Mouse (Mus musculus): ENCODE measurements around the gene Usp13.

DNA sequence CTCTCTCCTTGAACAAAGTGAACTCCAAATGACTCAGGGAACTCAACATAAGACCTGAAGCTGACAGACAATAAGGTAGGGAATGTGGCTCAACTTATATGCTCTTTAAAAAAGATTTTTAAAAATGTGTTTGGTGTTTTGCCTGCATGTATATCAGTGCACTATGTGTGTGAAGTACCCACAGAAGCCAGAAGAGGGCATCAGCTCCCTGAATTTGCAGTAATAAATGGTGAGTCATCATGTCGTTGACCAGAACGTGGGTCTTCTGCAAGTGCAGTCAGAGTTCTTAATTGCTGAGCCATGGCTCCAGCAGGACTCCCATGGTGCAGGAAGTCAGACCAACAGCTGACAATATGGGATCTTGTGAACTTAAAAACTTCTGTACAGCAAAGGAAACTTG is 148.2 kb downstream of the Usp13 start:
- TF ChIP-seq CTCF (conservative IDR thresholded peaks at IDR 0.05; ENCODE audit: insufficient read depth, insufficient read length, low read depth, low read length): no peak
- no peak for TF ChIP-seq POLR2A (IDR thresholded peaks at IDR 0.05; ENCODE audit: low read depth, low read length)

Data from kidney, adult 2 months (tissue).